Mouse (Mus musculus) olfactory bulb, adult 2 months (tissue): Measurements from ENCODE around the gene A830005F24Rik.

Source experiments
- CTCF ChIP-seq: fragments of 200-500 bp; IDR thresholded peaks from 2 replicates; pipeline ENCODE4 v1.5.1; 2012; ENCODE audit warnings: low read depth, mild to moderate bottlenecking, low read length, moderate library complexity; ENCODE audit not compliant: insufficient read depth
- POLR2A ChIP-seq: fragments of 200-500 bp; IDR thresholded peaks from 2 replicates; pipeline ENCODE4 v1.6.1; 2012; ENCODE audit warnings: mild to moderate bottlenecking, low read depth, low read length, moderate library complexity; ENCODE audit not compliant: insufficient read depth

DNA sequence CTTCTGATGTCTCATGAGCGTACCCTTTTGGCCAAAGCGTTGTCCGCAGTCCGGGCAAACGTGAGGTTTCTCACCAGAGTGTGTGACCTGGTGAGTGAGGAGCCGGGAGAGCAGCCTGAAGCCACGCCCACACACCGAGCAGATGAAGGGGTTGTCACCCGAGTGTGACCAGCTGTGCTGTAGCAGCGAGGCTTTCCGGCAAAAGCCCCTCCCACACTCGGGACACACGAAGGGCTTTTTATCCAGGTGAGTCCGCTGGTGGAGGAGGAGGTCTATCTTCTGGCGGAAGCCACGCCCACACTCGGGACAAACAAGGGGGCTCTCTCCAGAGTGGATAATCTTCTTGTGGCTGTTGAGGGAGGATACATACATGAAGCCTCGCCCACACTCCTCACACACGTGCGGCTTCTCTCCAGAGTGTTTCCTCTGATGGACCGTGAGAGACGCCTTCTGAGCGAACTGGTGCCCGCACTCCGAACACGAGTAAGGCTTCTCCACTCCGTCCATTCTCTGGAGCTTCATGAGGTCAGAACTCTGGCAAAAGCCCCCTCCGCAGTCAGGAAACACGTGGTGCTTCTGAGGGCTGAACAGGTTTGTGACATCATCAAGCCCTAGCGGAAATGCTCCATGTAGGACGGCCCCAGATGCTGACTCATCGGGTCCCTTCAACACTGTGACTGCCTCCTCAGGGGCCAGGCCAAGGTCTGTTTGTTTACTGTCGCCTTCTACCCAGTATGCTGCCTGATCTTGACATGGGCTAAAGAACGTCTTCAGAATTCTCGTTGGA, 22.8 kb upstream of the A830005F24Rik start:
- TF ChIP-seq CTCF, result no peak
- no peak for TF ChIP-seq POLR2A
